Mouse (Mus musculus) forebrain, embryonic 13.5 days (tissue): ENCODE measurements around the gene Kcnmb4. TPM values are rescaled to one million over a fixed set of nuclear protein-coding genes. Genes with fewer than 3 reads are reported as not detected.

ENCODE experiments used
- polyA plus RNA-seq: library from polyadenylated mRNA; unstranded; fragments of >200 nt; fragmentation: Nextera tagmentation; extraction: Ambion mirVana; gene quantifications from 2 replicates; pipeline ENCODE4 v1.2.1, GENCODE M21; 2015

Kcnmb4 gene
- polyA plus RNA-seq, 1 experiment from 2014 or later: 10.9 TPM

Other genes with a start within 250 kb of the Kcnmb4 start
- gene Ptprb, start 198.4 kb downstream of the Kcnmb4 start, polyA plus RNA-seq: 2.1 and 2.2 TPM in 2 replicates
- gene Cnot2, start 107.6 kb upstream of the Kcnmb4 start, polyA plus RNA-seq: 115 and 117 TPM in 2 replicates